Mouse (Mus musculus) heart, adult 2 months (tissue): ENCODE measurements around the gene Abhd6. TPM values are rescaled to one million over a fixed set of nuclear protein-coding genes. Genes with fewer than 3 reads are reported as not detected.

Experiments
- DNase-seq, 2 experiments: peaks; one replicate each; pipeline ENCODE4 v3.0.0; 2021
- H3K27ac ChIP-seq: fragments of 200-600 bp; 2 replicates; pipeline ENCODE4 v1.8.1; 2022
- H3K27me3 ChIP-seq: fragments of 200-500 bp; 2 replicates; pipeline ENCODE4 v1.6.1; 2012; ENCODE audit warnings: mild to moderate bottlenecking, low read length, inconsistent platforms, mixed read lengths; ENCODE audit not compliant: control insufficient read depth, insufficient read depth
- H3K36me3 ChIP-seq: fragments of 200-500 bp; 2 replicates; pipeline ENCODE4 v1.6.1; 2012; ENCODE audit warnings: low read length, inconsistent platforms; ENCODE audit not compliant: control insufficient read depth, insufficient read depth
- H3K4me1 ChIP-seq: fragments of 200-500 bp; 2 replicates; pipeline ENCODE4 v1.6.1; 2011; ENCODE audit warnings: low read length; ENCODE audit not compliant: control insufficient read depth, insufficient read depth
- H3K4me3 ChIP-seq: fragments of 200-600 bp; 2 replicates; pipeline ENCODE4 v1.8.1; 2022
- H3K79me2 ChIP-seq: fragments of 200-500 bp; replicated peaks from 2 replicates; pipeline ENCODE4 v1.6.1; 2012; ENCODE audit warnings: mild to moderate bottlenecking, inconsistent platforms, low read length, moderate library complexity, mixed read lengths; ENCODE audit not compliant: control insufficient read depth, insufficient read depth
- H3K9ac ChIP-seq: fragments of 200-500 bp; 2 replicates; pipeline ENCODE4 v1.6.1; 2012; ENCODE audit warnings: low read depth, mild to moderate bottlenecking, control low read depth, inconsistent platforms, low read length, mixed read lengths
- CTCF ChIP-seq: fragments of 200-600 bp; IDR thresholded peaks from 2 replicates; pipeline ENCODE4 v1.8.1; 2022; ENCODE audit warnings: antibody characterized with exemption, mild to moderate bottlenecking, moderate library complexity
- EP300 ChIP-seq: fragments of 200-500 bp; IDR thresholded peaks from 2 replicates; pipeline ENCODE4 v1.6.1; 2011; ENCODE audit warnings: low read depth, low read length, control low read depth; ENCODE audit not compliant: insufficient read depth
- POLR2A ChIP-seq: fragments of 200-500 bp; IDR thresholded peaks from 2 replicates; pipeline ENCODE4 v1.6.1; 2011; ENCODE audit warnings: mild to moderate bottlenecking, low read depth, low read length, control low read depth; ENCODE audit not compliant: insufficient read depth
- WGBS: fragments of 180-500 bp; shearing (Covaris S2); methylation state at CpG from one replicate; pipeline ENCODE4 v1.1.7; 2018; 5-methylcytosine and 5-hydroxymethylcytosine counted together
- intact Hi-C: fragments of 180-260 bp; cut with DNase I; formaldehyde crosslinking; loops from one replicate; pipeline ENCODE4 v1.15.1; 2025
- polyA plus RNA-seq: library from polyadenylated mRNA; depleted of rRNA; stranded (reverse); fragments of >200 nt; gene quantifications from 2 replicates; pipeline ENCODE4 v1.2.3, GENCODE M21; 2012
- total RNA-seq, 2 experiments: library from RNA; stranded (reverse); gene quantifications; 2 replicates each; pipeline ENCODE4 v1.2.3; 2021

Gene Abhd6
- total and polyA plus RNA-seq, 3 experiments: 8.9 to 13.7 (median 12.4) TPM

GRCm38 (mm10) chr14:8007084-8007483 is 4.4 kb downstream of the Abhd6 start:
- Histone ChIP-seq H3K4me1 (peaks cover 1% of the 10 kb centered on the region; the same call in 1 of the 2 replicates), H3K4me3 (no peak overlapping the region), H3K36me3 (no peaks in the 10 kb centered on the region), H3K9ac (no peak overlapping the region), H3K27ac (no peak overlapping the region), H3K79me2 (0 out of 2 replicates have a peak, but pooled peaks cover 2% of the 10 kb centered on the region), H3K27me3 (no peaks in the 10 kb centered on the region)
- intact Hi-C loops: no loop called here
- TF ChIP-seq POLR2A (no peak), EP300 (no peak), CTCF (no peak)
- no peak for DNase-seq

- Histone ChIP-seq H3K27me3 (no peaks in the 10 kb centered on the region), H3K79me2 (0 out of 2 replicates have a peak, but pooled peaks cover 2% of the 10 kb centered on the region), H3K27ac (no peak overlapping the region), H3K36me3 (no peaks in the 10 kb centered on the region), H3K4me3 (no peak overlapping the region), H3K4me1 (peaks cover 1% of the 10 kb centered on the region; the same call in 1 of the 2 replicates), H3K9ac (no peak overlapping the region)
- WGBS: 70% methylated on average over 2 of the region's 2 CpGs
- intact Hi-C loops: no loop called here
- TF ChIP-seq CTCF: no peak
- TF ChIP-seq EP300: no peak
- no peak for TF ChIP-seq POLR2A
- DNase-seq: no peak
Observed at GRCm38 (mm10) chr14:8007486-8007885, 4.8 kb downstream of the Abhd6 start.

GRCm38 (mm10) chr14:8007923-8008322 is 5.2 kb downstream of the Abhd6 start:
- TF ChIP-seq CTCF: no peak
- TF ChIP-seq POLR2A: no peak
- no peak for TF ChIP-seq EP300
- intact Hi-C loops: no loop called here
- H3K27ac ChIP-seq: no peak overlapping the region
- H3K9ac ChIP-seq: no peak overlapping the region
- peaks cover 1% of the 10 kb centered on the region; the same call in 1 of the 2 replicates for H3K4me1 ChIP-seq
- no peak overlapping the region for H3K4me3 ChIP-seq
- peaks cover 2% of the 10 kb centered on the region; the same call in 1 of the 2 replicates for H3K79me2 ChIP-seq
- H3K36me3 ChIP-seq: no peaks in the 10 kb centered on the region
- no peaks in the 10 kb centered on the region for H3K27me3 ChIP-seq
- no peak for DNase-seq
- WGBS: 88% methylated on average over 10 of the region's 10 CpGs

DNA sequence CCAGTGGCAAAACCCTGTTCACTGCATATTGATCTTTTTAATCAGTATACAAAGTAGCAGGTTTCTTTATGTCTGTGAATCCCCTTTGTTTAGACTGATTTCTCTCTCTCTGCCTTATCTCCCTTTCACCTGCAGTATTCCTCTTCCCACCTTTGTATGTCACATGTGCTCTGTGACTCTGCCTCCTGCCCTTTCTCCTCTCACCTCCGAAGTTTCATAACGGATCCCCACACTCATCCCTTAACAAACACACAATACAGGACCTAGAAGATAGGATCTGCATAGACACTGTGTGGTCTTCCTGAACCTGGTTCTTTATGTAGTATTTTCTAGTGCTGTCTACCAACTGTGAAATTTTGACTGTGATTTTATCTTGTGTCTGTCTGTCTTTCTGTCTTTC is 8.6 kb downstream of the Abhd6 start:
- H3K36me3 ChIP-seq: no peaks in the 10 kb centered on the region
- H3K9ac ChIP-seq: no peak overlapping the region
- H3K27me3 ChIP-seq: no peaks in the 10 kb centered on the region
- DNase-seq: no peak
- intact Hi-C loops: no loop called here
- peaks cover 2% of the 10 kb centered on the region; the same call in 1 of the 2 replicates for H3K79me2 ChIP-seq
- no peak overlapping the region for H3K4me3 ChIP-seq
- H3K4me1 ChIP-seq: peaks cover 2% of the 10 kb centered on the region; the same call in 1 of the 2 replicates
- H3K27ac ChIP-seq: no peak overlapping the region
- 82% methylated on average over 2 of the region's 2 CpGs for WGBS
- TF ChIP-seq POLR2A: no peak
- TF ChIP-seq CTCF: no peak
- TF ChIP-seq EP300: no peak

- Histone ChIP-seq H3K36me3 (no peaks in the 10 kb centered on the region), H3K4me1 (peaks cover 3% of the 10 kb centered on the region; the same call in 1 of the 2 replicates), H3K27me3 (no peaks in the 10 kb centered on the region), H3K4me3 (no peak overlapping the region), H3K9ac (no peak overlapping the region), H3K79me2 (peaks cover 2% of the 10 kb centered on the region; the same call in 1 of the 2 replicates), H3K27ac (no peak overlapping the region)
- WGBS: 78% methylated on average over 6 of the region's 6 CpGs
- intact Hi-C loops: no loop called here
- no peak for DNase-seq
- no peak for TF ChIP-seq POLR2A
- no peak for TF ChIP-seq CTCF
- no peak for TF ChIP-seq EP300
Observed at GRCm38 (mm10) chr14:8011938-8012337, 9.2 kb downstream of the Abhd6 start.

GRCm38 (mm10) chr14:8015756-8016155 is 13.1 kb downstream of the Abhd6 start:
- Histone ChIP-seq H3K4me3 (no peak overlapping the region), H3K27me3 (no peaks in the 10 kb centered on the region), H3K4me1 (peaks cover 5% of the 10 kb centered on the region; the same call in 1 of the 2 replicates), H3K79me2 (peaks cover 2% of the 10 kb centered on the region), H3K36me3 (no peaks in the 10 kb centered on the region), H3K27ac (peak overlapping the region; percentile 9; the same call in 1 of the 2 replicates), H3K9ac (no peak overlapping the region)
- intact Hi-C loops: no loop called here
- no peak for DNase-seq
- TF ChIP-seq EP300: no peak
- TF ChIP-seq POLR2A: no peak
- TF ChIP-seq CTCF: no peak
- WGBS: 96% methylated on average over 6 of the region's 6 CpGs
